Mouse (Mus musculus): Measurements from ENCODE around the gene Prmt1.

Prmt1 gene

GRCm38 (mm10) chr7:44938680-44939079, 47.7 kb downstream of the Prmt1 start:
- DNase-seq: no peak

GRCm38 (mm10) chr7:44929204-44930151, 56.9 kb downstream of the Prmt1 start, which contains the start of gene Ap2a1:
TSS of gene Ap2a1 (minus strand) at chr7:44929496.
- peak; percentile 100 for DNase-seq

GRCm38 (mm10) chr7:44928570-44928969, 57.8 kb downstream of the Prmt1 start:
- no peak for DNase-seq

Measured in cerebellum, adult 9-10 months (tissue).